Mouse (Mus musculus) G1E (cell line): Measurements from ENCODE around the gene Prlh.

Source experiments
- CTCF ChIP-seq: IDR thresholded peaks from 2 replicates; pipeline ENCODE4 v1.5.1; 2012; ENCODE audit warnings: low read depth, low read length, inconsistent platforms, mixed read lengths
- GATA1 ChIP-seq: IDR thresholded peaks from 2 replicates; pipeline ENCODE4 v1.6.1; 2012; ENCODE audit warnings: borderline replicate concordance, low read length, inconsistent platforms, mixed read lengths
- POLR2AphosphoS5 ChIP-seq: IDR thresholded peaks from 2 replicates; pipeline ENCODE4 v1.6.1; 2012; ENCODE audit warnings: low read depth, low read length, inconsistent platforms; ENCODE audit not compliant: insufficient replicate concordance

DNA sequence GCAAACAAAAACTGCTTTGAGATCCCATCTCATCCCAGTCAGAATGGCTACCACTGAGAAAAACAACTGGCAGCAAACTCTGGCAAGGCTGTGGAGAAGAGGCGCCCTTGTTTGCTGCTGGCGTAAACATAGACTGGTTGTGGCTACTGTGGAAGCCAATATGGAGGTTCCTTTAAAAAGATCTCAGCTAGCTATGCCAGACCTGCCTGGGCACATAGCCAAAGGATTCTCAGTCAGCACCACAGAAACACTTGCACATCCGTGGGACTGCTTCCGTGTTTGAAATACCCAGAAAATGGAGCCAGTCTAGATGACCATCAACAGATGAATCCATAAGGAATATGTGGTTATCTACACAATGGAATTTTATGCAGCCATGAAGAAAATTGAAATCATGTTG is 26.9 kb upstream of the Prlh start:
- no peak for TF ChIP-seq CTCF
- no peak for TF ChIP-seq POLR2AphosphoS5
- no peak for TF ChIP-seq GATA1
